Mouse (Mus musculus): ENCODE data around the gene Zmym2.
"Not testable (repeated sequence)": the region's sequence is repeated elsewhere in the genome, so short reads cannot be mapped to it uniquely, and the experiment has no call there.

Zmym2 gene

GRCm38 (mm10) chr14:56886594-56887513, at the start of gene Zmym2:
TSS of gene Zmym2 (plus strand) at chr14:56886653.
- DNase-seq, result peak; percentile 83

- no peak for DNase-seq
These were observed 42.4 kb upstream of the Zmym2 start for GRCm38 (mm10) chr14:56844033-56844432.

- no peak for DNase-seq
These were observed 41.9 kb upstream of the Zmym2 start for GRCm38 (mm10) chr14:56844507-56844906.

- no peak for DNase-seq
These were observed 38.1 kb upstream of the Zmym2 start for GRCm38 (mm10) chr14:56848322-56848721.

GRCm38 (mm10) chr14:56849681-56850080, 36.8 kb upstream of the Zmym2 start:
- no peak for DNase-seq

GRCm38 (mm10) chr14:56864041-56864440, 22.4 kb upstream of the Zmym2 start:
- DNase-seq, result no peak

GRCm38 (mm10) chr14:56864641-56865040, 21.8 kb upstream of the Zmym2 start:
- no peak for DNase-seq

- DNase-seq, result not testable (repeated sequence)
These were observed 21.3 kb upstream of the Zmym2 start for GRCm38 (mm10) chr14:56865112-56865511.

GRCm38 (mm10) chr14:56873525-56873924, 12.9 kb upstream of the Zmym2 start:
- DNase-seq, result no peak

- no peak for DNase-seq
These were observed 10.8 kb upstream of the Zmym2 start for GRCm38 (mm10) chr14:56875586-56876159.

GRCm38 (mm10) chr14:56881271-56881670, 5.2 kb upstream of the Zmym2 start:
- DNase-seq, result no peak

GRCm38 (mm10) chr14:56883431-56883830, 3.0 kb upstream of the Zmym2 start:
- no peak for DNase-seq

GRCm38 (mm10) chr14:56885308-56885771, 1.1 kb upstream of the Zmym2 start:
- DNase-seq, result peak; percentile 89

- DNase-seq, result peak; percentile 83
These were observed 363 bp upstream of the Zmym2 start for GRCm38 (mm10) chr14:56885986-56886593.

- DNase-seq, result no peak
These were observed 1.0 kb downstream of the Zmym2 start for GRCm38 (mm10) chr14:56887514-56887880.

GRCm38 (mm10) chr14:56887887-56888286, 1.4 kb downstream of the Zmym2 start:
- peak; percentile 89 for DNase-seq

GRCm38 (mm10) chr14:56888416-56888815, 2.0 kb downstream of the Zmym2 start:
- DNase-seq, result no peak

GRCm38 (mm10) chr14:56894417-56894816, 8.0 kb downstream of the Zmym2 start:
- no peak for DNase-seq

GRCm38 (mm10) chr14:56896521-56896920, 10.1 kb downstream of the Zmym2 start:
- no peak for DNase-seq

- no peak for DNase-seq
These were observed 11.0 kb downstream of the Zmym2 start for GRCm38 (mm10) chr14:56897475-56897874.

- no peak for DNase-seq
These were observed 13.2 kb downstream of the Zmym2 start for GRCm38 (mm10) chr14:56899656-56900055.

- DNase-seq, result no peak
These were observed 16.6 kb downstream of the Zmym2 start for GRCm38 (mm10) chr14:56903039-56903438.

GRCm38 (mm10) chr14:56905696-56906095, 19.2 kb downstream of the Zmym2 start:
- DNase-seq, result no peak

- DNase-seq, result no peak
These were observed 32.1 kb downstream of the Zmym2 start for GRCm38 (mm10) chr14:56918532-56918931.
